Mouse (Mus musculus): Measurements from ENCODE around the gene Nsf.

Nsf gene

GRCm38 (mm10) chr11:103772505-103773386, 181.1 kb downstream of the Nsf start:
- no peak for DNase-seq (ENCODE audit: low spot score in 2 of 2)

Data from frontal cortex, postnatal 10 days (tissue).